Mouse (Mus musculus) heart, adult 2 months (tissue): ENCODE results near the gene Ift81.
A peak's percentile ranks its signal among the peaks of the same experiment; 100 is the strongest.

Source experiments
- CTCF ChIP-seq: fragments of 200-600 bp; IDR thresholded peaks from 2 replicates; pipeline ENCODE4 v1.8.1; 2022; ENCODE audit warnings: antibody characterized with exemption, mild to moderate bottlenecking, moderate library complexity
- POLR2A ChIP-seq: fragments of 200-500 bp; IDR thresholded peaks from 2 replicates; pipeline ENCODE4 v1.6.1; 2011; ENCODE audit warnings: mild to moderate bottlenecking, low read depth, low read length, control low read depth; ENCODE audit not compliant: insufficient read depth

DNA sequence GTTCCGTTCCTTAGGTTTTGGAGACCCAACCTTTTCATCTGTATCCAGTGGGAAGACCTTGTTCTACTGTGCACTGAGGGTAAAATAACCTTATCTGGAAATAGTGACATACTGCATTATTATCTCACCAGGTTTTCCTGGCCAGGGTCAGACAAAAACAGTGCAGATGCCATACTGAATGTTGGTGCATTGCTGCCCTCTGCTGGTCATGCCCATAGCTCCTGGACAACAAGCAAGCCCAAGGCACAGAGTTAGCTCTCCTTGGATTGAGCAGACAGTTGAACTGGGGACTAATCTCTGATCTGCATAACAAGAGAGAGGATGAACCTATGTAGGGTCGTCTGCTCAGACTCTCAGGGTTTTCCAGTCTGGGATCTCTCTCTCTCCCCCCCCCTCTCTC, 12.9 kb upstream of the Ift81 start:
- TF ChIP-seq CTCF (peak; percentile 86), POLR2A (no peak)
